Mouse (Mus musculus): ENCODE data around the gene Zfp423. TPM values are rescaled to one million over a fixed set of nuclear protein-coding genes. Genes with fewer than 3 reads are reported as not detected.

Zfp423 gene
- total RNA-seq, 1 experiment from 2014 or later, result 22.0 TPM

DNA sequence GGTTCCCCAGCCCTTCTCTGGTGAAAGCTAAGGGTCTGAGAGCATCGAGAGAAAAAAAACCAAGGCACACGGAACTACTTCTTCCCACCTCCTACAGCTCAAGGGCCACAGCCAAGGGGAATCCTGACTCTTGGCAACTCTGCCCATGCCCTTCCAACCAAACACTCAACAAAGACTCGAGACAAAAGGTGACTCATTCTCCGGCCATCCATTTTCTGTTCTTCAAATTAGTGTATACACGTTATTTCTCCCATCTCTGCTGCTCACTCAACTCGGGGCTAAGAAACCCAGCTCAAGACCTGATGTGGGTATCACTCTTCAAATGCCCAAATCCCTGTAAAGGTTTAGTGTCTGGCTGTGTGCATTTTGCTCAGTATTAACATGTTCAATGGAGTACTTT is 214.8 kb downstream of the Zfp423 start:
- no peak for DNase-seq

DNA sequence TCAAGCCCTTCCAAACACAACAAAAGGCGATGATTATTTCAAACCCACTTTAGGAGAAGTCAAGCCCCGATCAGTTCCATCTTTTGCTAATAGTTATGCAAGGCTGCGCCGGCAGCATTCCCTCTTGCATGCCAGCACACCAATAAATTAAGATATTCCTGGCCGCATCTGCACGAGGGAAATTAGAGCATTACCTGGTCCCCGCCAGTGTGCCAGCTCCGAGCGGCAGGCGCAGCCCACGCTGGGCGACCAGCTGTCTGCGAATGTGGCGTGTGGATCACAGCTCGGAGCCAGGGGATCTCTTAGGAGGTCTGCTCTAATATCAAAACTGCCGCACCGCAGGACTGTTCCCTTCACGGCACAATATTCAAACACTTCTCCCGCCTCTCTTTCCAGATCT is 217.4 kb downstream of the Zfp423 start:
- DNase-seq, result no peak

DNA sequence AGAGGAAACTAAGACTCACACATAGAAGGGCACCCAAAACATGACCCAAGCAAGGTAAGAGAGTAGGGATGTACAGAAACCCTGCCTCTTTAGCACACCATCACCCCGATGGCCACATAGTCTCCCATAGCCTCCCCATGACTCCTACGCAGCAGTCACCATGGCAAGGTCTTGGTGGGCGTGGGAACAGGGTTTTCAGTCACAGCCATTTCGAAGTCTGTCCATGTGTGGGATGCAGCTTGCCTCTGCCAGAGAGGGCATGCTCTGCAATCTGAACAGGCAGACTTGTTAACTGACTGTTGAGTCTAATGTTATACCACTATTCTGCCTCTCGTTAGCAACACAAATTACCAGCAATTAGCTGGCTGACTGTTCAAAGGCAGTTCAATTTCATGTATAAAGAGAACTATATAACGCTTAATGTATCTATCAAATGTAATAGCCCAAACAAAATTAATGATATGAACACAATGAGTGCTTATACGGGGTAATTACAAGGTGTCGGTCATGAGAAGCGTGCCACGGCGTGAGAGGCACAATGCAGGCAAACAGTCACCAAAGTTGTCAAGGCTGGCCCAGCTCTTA is 218.4 kb downstream of the Zfp423 start:
- no peak for DNase-seq

DNA sequence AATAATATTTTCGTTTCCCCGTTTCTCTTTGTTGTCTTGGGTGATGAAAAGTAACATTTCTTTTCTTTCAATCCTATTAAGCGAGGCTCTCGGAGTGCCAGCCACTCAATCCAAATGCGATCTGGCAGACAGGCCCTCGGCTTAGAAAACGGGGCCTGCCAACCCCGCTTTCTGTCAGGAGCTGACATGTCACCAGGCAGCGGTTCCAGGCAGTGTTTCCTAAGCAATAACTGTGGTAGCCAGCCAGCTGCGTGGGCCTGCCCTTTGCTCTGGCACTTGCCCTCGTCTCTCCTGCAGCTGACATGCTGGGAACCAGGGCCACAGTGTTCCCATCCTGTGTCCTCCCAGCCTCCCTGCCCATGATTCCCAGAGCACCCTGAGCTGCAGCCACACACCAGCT is 221.5 kb downstream of the Zfp423 start:
- DNase-seq, result peak; percentile 72

DNA sequence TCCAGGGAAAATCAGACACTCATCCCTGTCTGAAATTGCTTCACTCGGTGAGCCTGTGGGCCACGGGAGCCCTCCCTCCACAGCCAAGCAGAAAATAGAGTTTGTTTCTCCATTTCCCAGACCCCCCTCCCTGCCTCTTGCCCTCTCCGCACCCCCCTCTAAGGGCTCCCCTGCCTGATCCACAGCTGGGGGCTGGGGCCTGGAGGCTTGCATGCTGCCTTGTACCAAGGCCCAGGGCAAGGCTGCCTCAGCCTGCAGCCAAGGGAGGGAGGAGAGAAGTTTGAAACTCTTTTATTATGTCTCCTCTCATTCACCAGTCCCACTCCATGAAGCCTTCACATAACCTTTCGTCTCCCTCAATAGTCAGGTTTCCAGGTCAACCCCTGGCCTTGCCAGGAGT is 224.5 kb downstream of the Zfp423 start:
- no peak for DNase-seq

DNA sequence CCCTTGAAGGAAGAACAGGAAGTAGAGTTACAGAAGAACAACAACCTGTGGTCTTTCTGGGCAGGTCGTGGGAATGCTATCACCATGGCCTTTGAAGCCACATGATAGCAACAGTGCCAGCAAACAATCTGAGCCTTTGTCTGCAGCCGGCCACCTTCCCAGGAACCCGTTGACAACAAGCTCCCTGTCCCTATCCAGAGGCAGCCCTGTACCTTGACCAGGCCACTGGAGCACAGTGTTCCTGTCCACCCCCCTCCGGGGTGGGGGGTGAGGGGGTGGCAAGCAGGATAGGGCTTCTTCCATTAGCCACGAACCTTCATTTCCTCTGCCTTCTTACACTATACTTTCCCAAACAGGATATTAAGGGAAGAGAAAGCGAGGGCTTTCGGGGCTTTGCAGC is 224.9 kb downstream of the Zfp423 start:
- DNase-seq, result no peak

DNA sequence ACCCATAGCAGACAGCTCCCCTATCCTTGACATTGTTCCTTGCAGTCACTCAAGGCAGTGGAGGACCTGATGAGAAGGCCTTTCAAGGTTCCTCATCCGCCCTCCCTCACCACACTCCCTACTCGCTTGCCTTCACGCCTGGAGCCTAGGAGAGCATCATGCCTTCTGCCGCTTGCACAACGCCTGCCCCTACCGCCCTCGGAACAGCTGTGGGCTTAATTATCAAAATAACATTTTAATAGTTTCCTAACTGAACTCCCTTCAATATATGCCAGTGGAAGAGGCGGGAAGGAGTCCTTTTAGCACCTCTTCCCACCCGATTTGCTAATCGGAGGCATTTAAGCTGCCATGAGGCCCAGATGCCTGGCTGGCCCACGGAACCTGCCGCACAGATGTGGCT is 228.3 kb downstream of the Zfp423 start:
- DNase-seq, result no peak

DNA sequence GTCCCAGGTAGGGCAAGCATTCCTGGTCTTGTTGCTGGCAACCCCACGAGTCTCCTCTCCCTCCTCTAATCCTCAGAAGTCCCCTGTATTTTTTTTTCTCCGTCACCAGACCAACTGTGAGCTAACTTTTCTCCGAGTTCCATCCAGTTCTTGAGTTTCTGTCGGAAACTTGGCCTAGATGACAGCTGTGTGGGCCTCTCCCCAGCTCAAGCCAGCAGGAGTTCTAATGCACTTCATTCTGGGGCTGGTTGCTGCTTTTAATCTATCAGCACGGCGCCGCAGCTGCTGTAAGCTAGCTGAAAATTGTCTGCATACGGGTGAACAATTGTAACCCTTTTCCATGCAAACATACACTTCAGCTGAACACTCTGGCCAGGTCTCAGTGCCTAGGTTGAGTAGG is 236.4 kb downstream of the Zfp423 start:
- no peak for DNase-seq

DNA sequence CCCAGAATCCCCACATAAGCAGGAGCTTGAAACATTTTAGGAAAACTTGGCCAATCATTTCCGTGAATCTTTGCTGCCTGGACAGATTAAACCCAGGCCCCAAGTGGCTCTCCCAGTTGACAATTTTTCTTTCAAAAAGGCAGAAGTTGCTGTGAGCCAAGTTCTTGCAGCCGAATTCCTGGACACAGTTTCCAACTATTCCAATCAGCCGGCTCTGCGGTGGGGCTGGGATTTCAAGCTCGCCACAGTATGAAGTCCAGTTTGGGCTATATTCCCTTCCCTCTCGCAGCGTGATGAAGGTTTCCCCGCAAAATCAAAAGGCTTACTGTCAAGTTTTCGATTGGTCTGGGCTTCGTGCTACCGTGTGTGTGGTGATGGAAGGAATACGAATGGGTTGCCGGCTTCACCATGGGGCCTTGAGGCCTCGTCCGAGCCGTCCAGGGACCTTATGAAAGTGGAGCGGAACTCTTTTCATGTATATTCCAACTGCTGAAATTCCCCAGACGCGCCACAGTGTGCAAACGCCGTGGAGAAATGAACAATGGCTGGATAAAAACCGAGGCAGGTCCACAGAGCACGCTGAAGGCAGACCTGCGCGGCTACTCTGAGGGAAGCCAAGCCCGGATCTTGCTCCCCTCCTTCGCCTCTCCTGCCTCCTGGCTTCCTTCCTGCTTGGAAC is 240.1 kb downstream of the Zfp423 start:
- no peak for DNase-seq

DNA sequence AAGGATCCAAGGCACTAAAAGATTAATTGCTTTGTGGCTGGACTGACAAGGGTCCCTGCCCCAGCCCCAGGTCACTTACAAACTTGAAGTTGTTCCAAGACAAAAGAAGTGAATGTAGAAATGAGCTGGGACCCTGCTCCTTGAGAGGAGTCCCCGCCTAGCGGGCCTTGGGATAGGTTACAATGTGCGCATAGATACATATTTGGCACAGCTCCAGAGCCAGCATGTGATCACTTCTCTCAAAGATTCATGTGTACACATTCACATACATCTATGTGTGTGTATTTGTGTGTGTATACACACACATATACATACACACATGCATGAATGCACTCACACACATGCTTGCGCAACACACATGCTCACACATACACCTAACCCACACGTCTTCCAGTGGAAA is 241.9 kb downstream of the Zfp423 start:
- DNase-seq, result no peak

DNA sequence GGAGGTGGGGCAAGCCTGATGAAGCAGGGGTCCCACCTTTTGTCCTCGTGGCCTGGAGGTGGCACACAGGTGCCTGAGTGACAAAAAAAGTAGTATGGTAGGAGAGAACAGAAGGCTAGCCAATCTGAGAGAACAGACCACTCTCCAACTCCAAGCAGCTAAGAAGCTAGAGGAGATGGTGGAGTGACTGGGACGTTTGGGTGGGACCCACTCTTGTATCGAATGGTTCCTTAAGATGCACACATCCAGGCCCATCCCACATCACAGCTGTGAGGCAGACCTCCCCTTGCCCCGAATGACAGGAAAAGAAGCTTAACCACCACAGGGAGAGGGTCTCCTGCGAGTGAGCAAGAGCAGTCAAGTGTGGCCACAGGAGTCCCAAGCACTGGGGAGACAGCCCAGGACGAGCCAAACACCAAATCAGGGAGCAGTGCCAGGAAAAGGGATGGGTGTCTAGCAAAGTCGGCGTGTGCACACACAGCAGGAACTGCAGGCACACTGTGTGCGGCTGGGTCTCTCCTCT is 242.6 kb downstream of the Zfp423 start:
- DNase-seq, result no peak

DNA sequence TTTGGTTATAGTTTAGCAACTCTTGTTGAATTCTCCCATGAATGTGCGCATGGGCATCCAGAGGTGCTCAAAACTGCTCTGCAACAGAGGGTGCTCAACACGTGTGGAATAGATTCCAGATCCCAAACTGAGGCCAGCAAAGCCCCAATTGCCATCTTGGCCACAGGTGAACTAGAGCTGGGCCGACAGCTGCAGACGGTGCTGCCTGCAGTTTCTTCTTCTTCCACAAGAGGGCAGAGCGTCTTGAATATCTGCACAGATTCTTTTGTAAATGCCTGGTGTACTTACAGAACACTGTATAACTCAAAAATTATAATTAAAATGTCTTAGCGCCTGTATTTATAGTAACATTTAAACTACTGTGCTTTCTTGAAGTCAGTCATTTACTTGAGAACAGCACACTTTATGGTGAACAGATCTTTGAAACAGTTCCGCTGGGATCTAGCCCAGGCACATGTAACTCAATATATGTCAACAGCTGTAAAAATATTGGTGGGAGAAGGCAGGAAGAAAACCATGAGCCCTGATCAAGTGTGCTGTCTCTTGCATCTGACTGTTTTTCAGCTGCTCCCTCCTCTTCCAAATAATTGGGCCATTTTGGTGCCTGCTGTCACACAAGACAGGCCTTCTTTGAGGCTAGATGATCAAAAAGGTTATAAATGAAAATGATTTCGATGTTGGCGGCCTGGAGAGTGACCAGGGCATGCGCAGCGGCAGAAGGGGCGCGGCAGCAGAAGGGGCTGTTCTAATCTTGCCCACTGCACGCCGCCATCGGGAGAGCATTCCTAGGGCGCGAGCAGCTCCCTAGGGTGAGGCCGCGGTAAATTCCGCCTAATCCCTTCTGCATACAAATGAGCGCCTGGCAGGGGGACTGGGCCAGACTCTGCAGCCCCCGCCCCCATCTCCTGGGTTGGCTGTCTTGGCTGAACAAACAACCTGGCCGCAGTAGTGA is 243.4 kb downstream of the Zfp423 start:
- DNase-seq, result peak; percentile 83

DNA sequence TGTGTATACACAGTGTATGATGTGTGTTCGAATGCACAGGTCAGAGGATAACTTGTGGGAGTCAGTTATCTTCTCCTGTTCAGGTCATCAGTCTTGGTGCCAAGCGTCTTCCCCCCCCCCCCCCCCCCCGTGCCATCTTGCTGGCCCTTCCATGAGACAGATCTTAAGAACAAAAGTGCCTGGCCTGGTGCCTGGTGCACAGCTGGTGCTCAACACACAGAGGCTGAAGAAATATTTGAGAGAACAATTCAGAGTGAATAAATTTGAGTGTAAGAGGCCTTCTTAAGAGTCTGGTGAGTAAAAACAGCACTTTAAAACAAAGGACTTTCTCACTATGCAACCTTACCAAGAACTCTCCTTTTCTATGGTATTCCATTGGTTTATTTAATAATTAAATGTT is 245.4 kb downstream of the Zfp423 start:
- no peak for DNase-seq

DNA sequence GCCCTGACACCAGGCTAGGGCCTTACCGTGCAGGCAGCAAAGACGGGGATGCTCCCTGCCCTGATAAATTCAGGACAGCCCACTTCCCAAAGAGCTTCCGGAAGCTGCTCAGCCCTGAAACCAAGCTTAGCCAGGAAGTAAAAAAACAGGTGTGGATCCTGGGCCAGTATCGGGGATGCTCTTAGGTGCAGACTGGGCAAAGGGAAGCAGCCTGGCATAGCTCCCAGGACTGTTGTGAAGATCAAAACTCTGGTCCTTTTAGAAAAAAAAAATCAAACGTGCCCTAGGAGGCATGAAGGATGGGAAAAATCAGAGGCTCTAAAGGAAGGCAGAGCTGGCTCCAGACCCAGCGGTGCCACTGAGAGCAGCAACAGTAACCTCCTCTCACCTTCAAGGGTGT is 247.4 kb downstream of the Zfp423 start:
- DNase-seq, result no peak

DNA sequence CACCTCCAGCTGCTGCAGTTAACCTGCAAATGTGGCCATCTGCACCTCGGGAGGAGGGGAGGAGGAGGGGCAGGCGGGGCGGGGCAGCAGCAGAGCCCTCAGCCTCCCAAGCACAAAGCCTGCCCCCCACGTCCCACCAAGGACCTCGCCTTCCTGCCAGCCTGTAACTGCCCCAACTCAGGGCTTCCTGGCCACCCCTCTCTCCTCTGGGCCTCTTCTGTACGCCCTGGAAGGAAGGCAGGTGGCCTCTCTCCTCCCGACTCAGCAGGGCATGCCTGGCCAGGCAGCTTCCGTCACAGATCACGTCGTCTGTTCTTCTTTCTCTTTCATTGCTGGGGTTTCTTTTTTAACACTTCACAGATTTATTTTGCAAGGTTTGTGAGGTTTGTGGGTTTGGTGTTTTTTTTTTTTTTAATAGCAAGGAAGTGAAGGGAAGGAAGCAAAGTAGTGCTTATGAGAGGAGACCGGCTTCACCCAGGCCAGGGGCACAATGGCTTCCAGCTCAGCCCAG is 251.2 kb downstream of the Zfp423 start:
- peak; percentile 24 for DNase-seq

DNA sequence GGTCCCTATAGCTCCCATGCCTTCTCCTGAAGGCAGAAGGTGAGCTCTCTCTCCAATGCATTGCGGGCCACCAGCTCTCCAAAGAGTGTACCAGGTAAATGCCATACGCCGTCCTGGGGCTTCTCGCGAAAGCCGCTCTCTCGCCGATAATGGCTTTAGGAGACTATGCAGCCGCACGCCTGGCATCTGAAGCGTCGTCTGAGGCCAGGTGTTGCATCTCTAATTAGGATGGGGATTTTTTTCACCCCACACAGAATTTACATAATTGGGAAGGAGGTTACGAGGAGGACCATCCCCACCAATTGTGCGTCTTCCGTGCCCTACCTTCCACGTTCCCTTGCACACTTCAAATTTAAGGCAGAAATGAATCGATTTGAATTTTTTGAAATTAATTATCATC is 252.2 kb downstream of the Zfp423 start:
- DNase-seq, result no peak

DNA sequence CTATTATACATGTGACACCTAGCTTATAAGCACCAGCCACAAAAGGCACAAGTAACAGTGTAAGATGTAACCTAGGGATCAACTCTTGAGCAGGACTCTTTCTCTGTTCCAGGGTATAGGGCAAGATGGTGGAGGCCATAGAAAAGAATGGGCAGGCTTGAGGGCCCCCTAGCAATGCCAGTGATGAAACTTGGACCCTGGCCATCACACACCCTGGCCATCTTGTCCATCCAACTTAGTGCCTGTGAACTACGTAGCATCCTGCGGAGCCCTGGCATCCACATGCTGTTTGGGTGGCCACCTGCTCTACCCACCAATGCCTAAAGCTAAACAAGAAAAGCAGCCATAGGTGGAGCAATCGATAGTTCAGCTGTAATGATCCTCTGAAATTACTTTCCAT is 254.6 kb downstream of the Zfp423 start:
- DNase-seq, result no peak

DNA sequence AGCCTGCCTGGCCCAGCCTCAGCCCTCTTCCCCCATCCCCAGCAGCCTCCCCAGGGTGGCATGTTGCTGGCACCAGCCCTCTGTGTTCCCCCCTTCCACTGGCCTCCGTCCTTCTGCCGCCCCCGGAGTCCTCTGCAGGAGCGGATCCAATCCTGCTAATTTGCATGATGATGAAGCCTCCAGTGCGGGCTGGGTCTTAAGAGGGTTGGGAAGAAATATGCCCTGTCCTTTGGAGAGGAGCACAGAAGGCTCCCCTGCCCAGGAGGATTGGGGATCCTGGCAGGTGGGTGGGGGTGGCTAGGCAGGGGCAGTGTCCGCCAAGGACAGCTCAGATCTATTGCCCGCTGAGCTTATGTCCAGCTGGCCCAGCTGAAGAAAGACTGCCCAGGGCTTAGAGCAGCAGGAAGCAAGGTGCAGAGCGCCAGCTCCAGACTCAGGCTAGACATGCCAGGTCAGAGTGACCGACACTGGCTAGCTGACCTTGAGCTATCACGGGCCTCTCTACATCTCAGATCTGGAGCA is 256.5 kb downstream of the Zfp423 start:
- DNase-seq, result peak; percentile 47

DNA sequence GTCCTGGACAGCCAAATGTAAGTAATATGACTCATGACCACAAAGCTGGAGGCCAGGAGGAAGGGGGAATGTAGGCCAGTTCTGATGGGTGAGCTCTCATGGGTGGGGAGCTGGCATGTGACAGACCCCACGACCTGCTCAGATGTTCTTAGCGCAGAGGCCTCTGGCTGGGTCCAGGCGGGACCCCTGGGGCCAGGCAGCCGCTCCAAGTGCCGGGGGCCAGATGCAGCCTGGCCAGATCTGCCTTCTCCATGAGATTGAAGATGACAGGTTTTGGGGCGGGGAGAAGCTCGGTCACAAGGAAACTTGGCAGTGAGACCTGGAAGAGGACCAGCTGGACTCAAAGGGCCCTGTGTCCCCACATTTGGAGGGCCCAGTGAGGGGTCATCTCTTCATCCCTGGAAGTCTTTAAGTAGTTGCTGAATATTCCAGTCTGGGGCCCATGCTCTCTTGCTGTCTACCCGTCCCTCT is 257.3 kb downstream of the Zfp423 start:
- peak; percentile 14 for DNase-seq

DNA sequence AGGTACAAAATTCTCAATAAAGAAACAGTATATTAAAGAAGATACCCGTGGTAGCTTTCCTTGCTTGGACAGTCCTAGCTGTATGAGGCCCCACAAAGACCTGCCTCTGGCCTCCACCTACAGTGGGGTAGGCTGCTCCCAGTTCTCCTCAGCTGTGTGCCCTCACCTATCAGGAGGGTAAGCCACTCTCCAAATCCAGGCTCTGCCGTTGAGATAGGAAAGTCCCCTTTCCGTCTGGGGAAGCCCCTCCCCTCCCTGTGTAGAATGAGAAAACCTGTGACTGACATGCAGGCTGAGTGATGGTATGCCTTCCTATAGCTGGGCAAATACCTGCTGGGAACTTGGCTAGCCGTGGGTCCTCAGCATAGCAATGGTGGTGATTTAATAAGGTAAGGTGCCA is 257.8 kb downstream of the Zfp423 start:
- no peak for DNase-seq

DNA sequence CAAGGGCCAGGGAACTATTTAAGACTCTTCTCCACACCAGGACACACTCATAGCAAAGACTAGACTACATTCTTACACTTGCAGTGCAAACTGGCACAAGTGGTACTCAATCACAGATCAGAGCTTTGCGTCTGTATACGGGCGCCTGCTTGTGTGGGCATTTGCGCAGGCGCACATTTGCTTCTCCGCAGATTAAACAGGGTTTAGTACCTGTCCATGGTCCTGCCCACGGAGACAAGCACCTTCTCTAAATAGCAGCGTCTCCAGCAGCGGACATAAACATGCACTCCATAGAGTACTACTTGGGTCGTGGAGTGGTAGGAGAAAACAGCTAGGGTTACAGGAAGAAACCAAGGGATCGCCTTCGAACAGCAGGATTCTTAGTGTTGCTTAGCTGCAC is 259.1 kb downstream of the Zfp423 start:
- DNase-seq, result peak; percentile 32

DNA sequence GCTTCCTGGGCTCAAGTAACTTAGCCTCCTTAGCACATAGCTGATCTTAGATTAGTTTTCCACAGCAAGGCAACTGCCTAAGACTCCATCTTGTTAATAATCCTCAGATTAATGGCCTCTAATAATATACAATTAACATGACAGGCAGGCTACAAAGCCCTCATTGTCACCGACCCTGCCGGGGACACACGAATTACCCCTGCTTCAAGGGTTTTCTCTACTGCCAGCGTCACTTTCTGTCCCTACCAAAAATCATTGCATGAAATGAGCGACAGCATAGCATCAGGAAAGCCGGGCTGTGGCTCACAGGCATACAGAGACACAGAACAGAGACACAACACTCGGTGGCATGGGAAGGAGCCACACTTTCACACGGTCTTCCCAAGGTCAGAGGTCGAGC is 262.3 kb downstream of the Zfp423 start:
- DNase-seq, result no peak

DNA sequence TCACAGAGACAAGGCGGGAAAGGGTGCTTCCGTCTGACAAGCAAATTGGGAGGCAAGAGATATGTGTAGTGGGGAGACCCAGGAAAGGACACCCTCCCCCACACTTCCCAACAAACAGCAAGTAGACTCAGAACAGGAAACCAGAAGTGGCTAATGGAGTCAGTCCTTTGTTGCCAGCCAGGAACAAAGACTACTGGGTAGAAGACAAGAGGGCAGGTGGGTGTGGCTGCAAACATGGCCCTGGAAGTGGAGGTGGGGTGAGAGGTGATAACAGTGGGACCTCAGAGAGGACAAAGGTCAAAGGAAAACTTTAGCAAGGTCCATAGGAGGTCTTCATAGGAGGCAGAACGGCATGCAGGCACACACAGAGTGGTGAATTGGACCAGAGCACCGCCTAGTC is 265.7 kb downstream of the Zfp423 start:
- no peak for DNase-seq
